Mouse (Mus musculus) hindbrain, embryonic 16.5 days (tissue): ENCODE results near the gene Siglece. TPM values are rescaled to one million over a fixed set of nuclear protein-coding genes. Genes with fewer than 3 reads are reported as not detected.

Experiments
- ATAC-seq: fragments of 200-750 bp; cut with Nextera tagmentation; 2 replicates; pipeline ENCODE4 v1.8.0; 2017; ENCODE audit warnings: moderate TSS enrichment, moderate library complexity
- H3K27ac ChIP-seq: fragments of 300-500 bp; sonication (generic); 2 replicates; pipeline ENCODE4 v1.5.1; 2014; ENCODE audit warnings: low read depth, mild to moderate bottlenecking, control low read depth, low read length, moderate library complexity
- H3K27me3 ChIP-seq: fragments of 300-500 bp; sonication (generic); replicated peaks from 2 replicates; pipeline ENCODE4 v1.6.1; 2014; ENCODE audit warnings: low read length; ENCODE audit not compliant: control insufficient read depth, insufficient read depth
- H3K36me3 ChIP-seq: fragments of 300-500 bp; sonication (generic); 2 replicates; pipeline ENCODE4 v1.6.1; 2014; ENCODE audit warnings: mild to moderate bottlenecking, low read length, moderate library complexity, mixed read lengths; ENCODE audit not compliant: control insufficient read depth, insufficient read depth
- H3K4me1 ChIP-seq: fragments of 300-500 bp; sonication (generic); 2 replicates; pipeline ENCODE4 v1.6.1; 2014; ENCODE audit warnings: low read depth, low read length; ENCODE audit not compliant: control insufficient read depth, insufficient read depth
- H3K4me2 ChIP-seq: fragments of 300-500 bp; sonication (generic); 2 replicates; pipeline ENCODE4 v1.6.1; 2014; ENCODE audit warnings: mild to moderate bottlenecking, low read length, control low read depth, moderate library complexity
- H3K4me3 ChIP-seq: fragments of 300-500 bp; sonication (generic); 2 replicates; pipeline ENCODE4 v1.5.1; 2014; ENCODE audit warnings: mild to moderate bottlenecking, low read length, control low read depth, moderate library complexity
- H3K9ac ChIP-seq: fragments of 300-500 bp; sonication (generic); 2 replicates; pipeline ENCODE4 v1.6.1; 2014; ENCODE audit warnings: low read depth, mild to moderate bottlenecking, control low read depth, low read length, moderate library complexity
- H3K9me3 ChIP-seq: fragments of 300-500 bp; sonication (generic); 2 replicates; pipeline ENCODE4 v1.6.1; 2014; ENCODE audit warnings: mild to moderate bottlenecking, low read length, moderate library complexity; ENCODE audit not compliant: control insufficient read depth
- WGBS: fragments of 180-500 bp; shearing (Covaris S2); extraction: QIAGEN DNeasy Blood & Tissue Kit; methylation state at CpG from one replicate; pipeline ENCODE4 v1.1.7; 2014; 5-methylcytosine and 5-hydroxymethylcytosine counted together
- polyA plus RNA-seq: library from polyadenylated mRNA; unstranded; fragments of >200 nt; fragmentation: Nextera tagmentation; extraction: Ambion mirVana; gene quantifications from 2 replicates; pipeline ENCODE4 v1.2.1, GENCODE M21; 2015

Gene Siglece
- polyA plus RNA-seq, 1 experiment from 2014 or later: 0.31 TPM

GRCm38 (mm10) chr7:43608316-43608824 is 51.6 kb downstream of the Siglece start:
- H3K36me3 ChIP-seq: no peaks in the 10 kb centered on the region
- H3K4me1 ChIP-seq: peaks cover 4% of the 10 kb centered on the region; the same call in 1 of the 2 replicates
- no peak overlapping the region for H3K27ac ChIP-seq
- WGBS: 83% methylated on average over 7 of the region's 7 CpGs
- no peak overlapping the region for H3K4me3 ChIP-seq
- no peak for ATAC-seq
- H3K4me2 ChIP-seq: no peak overlapping the region
- H3K27me3 ChIP-seq: no peaks in the 10 kb centered on the region
- no peaks in the 10 kb centered on the region for H3K9me3 ChIP-seq
- no peak overlapping the region for H3K9ac ChIP-seq

DNA sequence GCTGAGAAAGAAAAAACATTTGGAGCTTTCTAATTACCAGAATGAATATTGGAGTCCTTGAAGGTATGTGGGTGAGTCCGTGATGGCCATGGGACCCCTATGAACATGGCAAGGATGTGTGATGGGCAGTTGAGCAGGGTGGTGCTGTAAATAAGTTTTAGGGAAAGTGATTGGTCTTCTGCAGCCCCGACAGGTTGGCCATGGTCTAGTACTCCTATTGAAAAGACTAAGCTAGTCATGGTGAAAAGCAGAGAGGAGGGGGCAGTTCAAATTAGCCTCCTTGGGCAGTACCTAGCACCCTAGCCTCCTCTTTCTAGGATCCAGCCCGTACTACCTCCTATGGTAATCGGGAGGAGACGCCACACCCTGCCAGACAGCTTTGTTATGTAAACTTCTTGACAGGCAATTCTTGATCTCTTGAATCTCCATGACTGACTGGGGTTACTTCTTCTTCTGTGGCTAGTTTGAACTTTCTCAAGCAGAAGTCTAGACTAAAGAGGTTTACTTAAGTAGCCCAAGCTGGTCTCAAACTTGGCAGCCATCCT is 52.1 kb downstream of the Siglece start:
- Histone ChIP-seq H3K36me3 (no peaks in the 10 kb centered on the region), H3K4me2 (peak overlapping the region; percentile 96), H3K9me3 (no peaks in the 10 kb centered on the region), H3K4me1 (peaks cover 4% of the 10 kb centered on the region; the same call in 1 of the 2 replicates), H3K27ac (no peak overlapping the region), H3K27me3 (no peaks in the 10 kb centered on the region), H3K9ac (no peak overlapping the region), H3K4me3 (no peak overlapping the region)
- 0 out of 2 replicates have a peak, but pooled peaks have one; percentile 3 for ATAC-seq
- WGBS: 32% methylated on average over 5 of the region's 5 CpGs

DNA sequence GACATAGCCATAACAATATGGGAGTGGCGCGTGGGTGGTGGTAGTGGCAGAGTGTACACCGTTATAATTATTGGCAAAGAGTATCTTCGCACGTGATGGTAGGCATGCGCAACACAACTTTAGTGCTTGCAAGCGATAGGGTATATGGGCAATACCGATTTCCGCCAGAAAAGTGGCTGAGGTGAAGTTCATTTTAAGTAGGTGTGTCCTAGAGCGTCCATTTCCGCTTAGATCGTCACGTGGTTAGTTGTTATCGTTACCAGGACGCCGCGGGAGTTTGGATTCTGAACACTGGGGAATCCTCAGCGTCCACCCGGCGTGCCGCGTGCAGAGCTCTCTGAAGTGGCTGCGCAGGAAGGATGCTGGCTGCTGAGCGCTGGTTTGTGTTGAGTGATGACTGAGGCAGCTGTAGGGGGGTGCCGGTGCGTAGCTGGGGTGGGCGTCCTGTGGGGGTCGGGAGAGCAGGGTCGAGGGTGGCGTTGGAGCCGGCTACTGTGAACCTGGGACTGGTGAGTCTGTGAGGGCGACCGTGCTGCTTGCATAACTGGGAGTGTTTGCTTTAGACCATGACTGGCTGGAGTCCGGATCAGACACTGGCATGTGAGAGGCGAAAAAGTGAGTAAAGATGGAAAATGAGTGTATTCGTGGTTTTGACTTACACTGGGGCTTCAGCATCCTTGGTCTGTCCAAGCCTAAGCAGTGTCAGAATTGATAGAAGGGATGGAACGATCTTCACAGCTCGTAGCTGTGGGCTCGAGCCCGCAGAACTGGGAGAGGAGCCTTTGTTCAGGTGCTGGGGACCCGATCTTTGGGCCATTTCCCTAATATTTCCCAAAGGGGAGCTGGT is 52.8 kb downstream of the Siglece start, which contains the start of gene Zfp819:
Zfp819 (plus strand) TSS at position 274 of the 847 bp plus-strand sequence.
- no peaks in the 10 kb centered on the region for H3K9me3 ChIP-seq
- no peaks in the 10 kb centered on the region for H3K27me3 ChIP-seq
- peak within 1 kb of the TSS; percentile 96 for H3K4me2 ChIP-seq
- ATAC-seq: peak; percentile 97
- H3K4me1 ChIP-seq: peaks cover 4% of the 10 kb centered on the region; the same call in 1 of the 2 replicates
- no peak within 1 kb of the TSS for H3K27ac ChIP-seq
- H3K36me3 ChIP-seq: no peaks in the 10 kb centered on the region
- peak within 1 kb of the TSS; percentile 55 for H3K4me3 ChIP-seq
- WGBS: 13% methylated on average over 41 of the region's 41 CpGs
- H3K9ac ChIP-seq: peak within 1 kb of the TSS; percentile 64

DNA sequence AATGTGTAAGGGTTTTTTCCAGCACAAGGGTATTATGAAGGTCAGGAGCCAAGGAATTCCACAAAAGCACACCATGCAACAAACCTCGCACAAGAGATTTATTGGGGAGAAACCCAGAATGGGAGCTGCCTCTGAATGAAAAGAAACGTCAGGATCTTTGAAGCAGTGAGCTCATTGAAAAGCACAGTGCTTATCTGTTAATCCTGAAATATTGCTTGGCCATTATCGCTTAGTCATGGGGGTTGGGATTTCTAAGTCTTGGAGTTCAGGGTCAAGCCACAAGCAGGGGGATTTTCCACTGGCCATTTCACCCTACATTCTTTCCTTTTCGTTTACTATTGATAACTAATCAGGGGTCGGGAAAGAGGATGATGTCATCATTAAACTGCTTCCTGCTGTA is 58.1 kb downstream of the Siglece start:
- H3K27ac ChIP-seq: no peak overlapping the region
- H3K4me2 ChIP-seq: no peak overlapping the region
- no peak overlapping the region for H3K4me3 ChIP-seq
- no peaks in the 10 kb centered on the region for H3K9me3 ChIP-seq
- no peak overlapping the region for H3K9ac ChIP-seq
- no peaks in the 10 kb centered on the region for H3K36me3 ChIP-seq
- no peaks in the 10 kb centered on the region for H3K27me3 ChIP-seq
- no peaks in the 10 kb centered on the region for H3K4me1 ChIP-seq
- WGBS: 38% methylated on average over 5 of the region's 5 CpGs
- ATAC-seq: no peak

Other genes starting within 250 kb of the Siglece start
- gene Lim2, start 232.5 kb downstream of the Siglece start, polyA plus RNA-seq: not detected in 2 replicates
- gene Nkg7, start 223.1 kb downstream of the Siglece start, polyA plus RNA-seq: 0.45 TPM in 2 replicates
- not detected in 2 replicates for gene Cldnd2, start 219.4 kb downstream of the Siglece start, polyA plus RNA-seq
- gene Etfb, start 216.1 kb downstream of the Siglece start, polyA plus RNA-seq: 140 and 142 TPM in 2 replicates
- 0.49 TPM in 1 of 2 replicates, not detected in the other for gene Gm45233, start 216.0 kb downstream of the Siglece start, polyA plus RNA-seq
- gene Vsig10l, start 197.0 kb downstream of the Siglece start, polyA plus RNA-seq: 20.4 and 26.1 TPM in 2 replicates
- gene Iglon5, start 170.1 kb downstream of the Siglece start, polyA plus RNA-seq: 9.7 and 12.0 TPM in 2 replicates
- 0.07 and 0.11 TPM in 2 replicates for gene 4931406B18Rik, start 154.2 kb downstream of the Siglece start, polyA plus RNA-seq
- 1.3 and 1.9 TPM in 2 replicates for gene Cd33, start 115.7 kb downstream of the Siglece start, polyA plus RNA-seq
- gene Zfp658, start 97.9 kb downstream of the Siglece start, polyA plus RNA-seq: 6.9 and 7.9 TPM in 2 replicates
- 14.4 and 16.2 TPM in 2 replicates for gene Zfp719, start 80.6 kb downstream of the Siglece start, polyA plus RNA-seq
- 0.45 and 0.46 TPM in 2 replicates for gene Zfp819, start 53.0 kb downstream of the Siglece start, polyA plus RNA-seq
- gene Ceacam18, start 25.5 kb downstream of the Siglece start, polyA plus RNA-seq: 0.10 TPM in 1 of 2 replicates, not detected in the other
- 20.6 and 23.0 TPM in 2 replicates for gene Ctu1, start 11.9 kb upstream of the Siglece start, polyA plus RNA-seq
- gene Klk14, start 30.3 kb upstream of the Siglece start, polyA plus RNA-seq: not detected in 2 replicates
- 0.16 TPM in 2 replicates for gene Klk13, start 52.4 kb upstream of the Siglece start, polyA plus RNA-seq
- gene Klk12, start 108.7 kb upstream of the Siglece start, polyA plus RNA-seq: not detected in 2 replicates
- 0.20 TPM in 1 of 2 replicates, not detected in the other for gene Klk11, start 114.4 kb upstream of the Siglece start, polyA plus RNA-seq
- 0.21 and 0.30 TPM in 2 replicates for gene Klk10, start 120.9 kb upstream of the Siglece start, polyA plus RNA-seq
- gene Klk9, start 131.7 kb upstream of the Siglece start, polyA plus RNA-seq: 0.10 and 0.31 TPM in 2 replicates
- gene Klk8, start 137.4 kb upstream of the Siglece start, polyA plus RNA-seq: 11.3 and 13.3 TPM in 2 replicates
- gene Klk7, start 151.1 kb upstream of the Siglece start, polyA plus RNA-seq: not detected in 2 replicates
- gene Klk6, start 164.3 kb upstream of the Siglece start, polyA plus RNA-seq: not detected in 2 replicates
- gene Klk5, start 181.8 kb upstream of the Siglece start, polyA plus RNA-seq: not detected in 2 replicates
- 4.4 and 4.5 TPM in 2 replicates for gene Klk4, start 221.0 kb upstream of the Siglece start, polyA plus RNA-seq